Mouse (Mus musculus): Measurements from ENCODE around the gene Clpb. TPM values are rescaled to one million over a fixed set of nuclear protein-coding genes. Genes with fewer than 3 reads are reported as not detected.

The Clpb gene
- polyA plus RNA-seq, 1 experiment: 33.0 TPM

GRCm38 (mm10) chr7:101752346-101752745 is 88.9 kb downstream of the Clpb start:
- DNase-seq: no peak
- peaks cover 2% of the 10 kb centered on the region; the same call in 1 of the 2 replicates for H3K4me1 ChIP-seq (ENCODE audit: control insufficient read depth, insufficient read depth, low read length)
- no peak overlapping the region for H3K4me3 ChIP-seq (replicated peaks; ENCODE audit: insufficient read depth, low read depth, low read length)
- TF ChIP-seq POLR2A (IDR thresholded peaks at IDR 0.05; ENCODE audit: borderline replicate concordance, insufficient read depth, low read length): no peak
- TF ChIP-seq CTCF (IDR thresholded peaks at IDR 0.05; ENCODE audit: borderline replicate concordance, insufficient read depth, low read depth, low read length): no peak
- no peaks in the 10 kb centered on the region for H3K27me3 ChIP-seq (ENCODE audit: control insufficient read depth, insufficient read depth, low read length)
- 91% methylated on average over 3 of the region's 3 CpGs for WGBS
- no peak overlapping the region for H3K27ac ChIP-seq (ENCODE audit: insufficient read depth, low read length)

- H3K27me3 ChIP-seq (ENCODE audit: control insufficient read depth, insufficient read depth, low read length): no peaks in the 10 kb centered on the region
- H3K4me3 ChIP-seq (replicated peaks; ENCODE audit: insufficient read depth, low read depth, low read length): no peak overlapping the region
- H3K27ac ChIP-seq (ENCODE audit: insufficient read depth, low read length): no peak overlapping the region
- TF ChIP-seq POLR2A (IDR thresholded peaks at IDR 0.05; ENCODE audit: borderline replicate concordance, insufficient read depth, low read length) (no peak), CTCF (IDR thresholded peaks at IDR 0.05; ENCODE audit: borderline replicate concordance, insufficient read depth, low read depth, low read length) (no peak)
- 93% methylated on average over 5 of the region's 5 CpGs for WGBS
- DNase-seq: no peak
- H3K4me1 ChIP-seq (ENCODE audit: control insufficient read depth, insufficient read depth, low read length): peaks cover 2% of the 10 kb centered on the region; the same call in 1 of the 2 replicates
These were observed 90.1 kb downstream of the Clpb start for GRCm38 (mm10) chr7:101753492-101753891.

GRCm38 (mm10) chr7:101754416-101754815 is 91.0 kb downstream of the Clpb start:
- no peak for DNase-seq
- WGBS: 80% methylated on average over 2 of the region's 2 CpGs
- Histone ChIP-seq H3K27ac (ENCODE audit: insufficient read depth, low read length) (no peak overlapping the region), H3K4me1 (ENCODE audit: control insufficient read depth, insufficient read depth, low read length) (no peaks in the 10 kb centered on the region), H3K27me3 (ENCODE audit: control insufficient read depth, insufficient read depth, low read length) (no peaks in the 10 kb centered on the region), H3K4me3 (replicated peaks; ENCODE audit: insufficient read depth, low read depth, low read length) (no peak overlapping the region)
- no peak for TF ChIP-seq CTCF (IDR thresholded peaks at IDR 0.05; ENCODE audit: borderline replicate concordance, insufficient read depth, low read depth, low read length)
- no peak for TF ChIP-seq POLR2A (IDR thresholded peaks at IDR 0.05; ENCODE audit: borderline replicate concordance, insufficient read depth, low read length)

- H3K4me3 ChIP-seq (replicated peaks; ENCODE audit: insufficient read depth, low read depth, low read length): no peak overlapping the region
- no peaks in the 10 kb centered on the region for H3K4me1 ChIP-seq (ENCODE audit: control insufficient read depth, insufficient read depth, low read length)
- H3K27ac ChIP-seq (ENCODE audit: insufficient read depth, low read length): no peak overlapping the region
- no peaks in the 10 kb centered on the region for H3K27me3 ChIP-seq (ENCODE audit: control insufficient read depth, insufficient read depth, low read length)
- 98% methylated on average over 6 of the region's 6 CpGs for WGBS
- no peak for DNase-seq
- TF ChIP-seq POLR2A (IDR thresholded peaks at IDR 0.05; ENCODE audit: borderline replicate concordance, insufficient read depth, low read length) (no peak), CTCF (IDR thresholded peaks at IDR 0.05; ENCODE audit: borderline replicate concordance, insufficient read depth, low read depth, low read length) (no peak)
These were observed 91.9 kb downstream of the Clpb start for GRCm38 (mm10) chr7:101755301-101755700.

DNA sequence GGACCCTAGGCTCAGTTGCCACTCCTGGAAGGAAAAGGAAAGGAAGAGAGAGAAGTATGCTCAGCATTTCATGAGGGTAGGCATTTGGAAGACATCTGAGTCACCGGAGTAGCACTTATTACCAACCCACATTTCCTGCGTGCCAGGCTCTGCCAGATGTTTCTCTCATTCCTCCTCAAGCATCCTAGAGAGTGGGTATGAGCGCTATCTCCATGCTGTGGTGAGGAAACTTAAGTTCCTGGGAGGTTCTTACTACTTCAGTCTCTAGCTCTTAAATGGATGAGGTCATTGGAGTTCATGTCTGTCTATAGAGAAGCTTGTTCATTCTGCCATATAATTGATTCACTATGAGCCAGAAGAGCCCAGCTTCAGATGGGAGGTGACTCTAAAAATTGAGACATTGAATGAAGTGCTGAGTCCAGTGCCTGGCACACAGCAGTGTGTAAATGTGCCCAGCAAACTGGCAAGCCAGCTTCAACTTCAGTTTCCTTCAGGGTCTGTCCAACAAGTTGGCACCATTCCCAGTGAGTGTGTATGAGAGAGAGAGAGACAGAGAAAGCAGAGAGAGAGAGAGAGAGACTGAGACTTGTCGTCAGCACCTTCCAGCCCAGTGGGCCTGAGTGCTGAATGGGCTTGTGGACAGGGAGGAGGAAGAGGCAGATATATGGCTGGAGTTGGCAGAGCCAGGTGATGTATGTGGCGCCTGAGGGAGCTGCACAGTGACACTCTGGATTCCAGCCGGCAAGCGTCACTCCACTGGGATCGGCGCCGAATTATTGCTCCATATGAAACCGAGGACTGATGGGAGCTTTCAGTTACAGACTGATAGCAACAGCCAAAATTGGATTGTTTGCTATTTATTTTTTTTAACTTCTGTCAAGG is 98.7 kb downstream of the Clpb start:
- DNase-seq: peak; percentile 15 to 31
- no peak overlapping the region for H3K27ac ChIP-seq (ENCODE audit: insufficient read depth, low read length)
- TF ChIP-seq POLR2A (IDR thresholded peaks at IDR 0.05; ENCODE audit: borderline replicate concordance, insufficient read depth, low read length) (no peak), CTCF (IDR thresholded peaks at IDR 0.05; ENCODE audit: borderline replicate concordance, insufficient read depth, low read depth, low read length) (no peak)
- WGBS: 41% methylated on average over 11 of the region's 11 CpGs
- no peaks in the 10 kb centered on the region for H3K4me1 ChIP-seq (ENCODE audit: control insufficient read depth, insufficient read depth, low read length)
- H3K27me3 ChIP-seq (ENCODE audit: control insufficient read depth, insufficient read depth, low read length): no peaks in the 10 kb centered on the region
- no peak overlapping the region for H3K4me3 ChIP-seq (replicated peaks; ENCODE audit: insufficient read depth, low read depth, low read length)

DNA sequence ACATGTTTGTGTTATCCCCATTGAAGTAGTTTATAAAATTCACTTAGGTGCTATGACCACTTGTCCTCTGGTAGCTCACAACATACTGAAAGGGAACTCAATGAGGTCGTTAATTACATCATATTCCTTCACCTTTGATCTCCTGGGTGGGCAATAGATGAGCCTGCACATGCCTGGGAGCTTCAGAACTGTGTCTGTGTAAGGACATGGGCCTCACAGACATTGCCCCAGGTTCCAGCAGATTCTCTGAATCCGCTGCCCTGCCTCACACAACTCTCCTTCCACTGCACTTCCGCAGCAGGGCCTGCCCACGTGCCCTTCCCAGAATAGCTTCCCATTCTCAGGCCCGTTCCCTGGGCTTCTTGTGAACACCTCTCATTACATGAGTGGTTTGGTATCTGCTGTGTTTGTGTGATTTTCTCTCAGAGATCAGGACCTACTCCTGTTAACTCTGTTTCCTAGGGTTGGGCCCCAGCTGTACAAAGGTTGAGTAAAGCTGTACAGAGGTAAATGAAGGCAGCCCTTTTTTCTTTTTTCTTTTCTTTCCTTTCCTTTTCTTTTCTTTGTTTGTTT is 104.0 kb downstream of the Clpb start:
- no peak for DNase-seq

DNA sequence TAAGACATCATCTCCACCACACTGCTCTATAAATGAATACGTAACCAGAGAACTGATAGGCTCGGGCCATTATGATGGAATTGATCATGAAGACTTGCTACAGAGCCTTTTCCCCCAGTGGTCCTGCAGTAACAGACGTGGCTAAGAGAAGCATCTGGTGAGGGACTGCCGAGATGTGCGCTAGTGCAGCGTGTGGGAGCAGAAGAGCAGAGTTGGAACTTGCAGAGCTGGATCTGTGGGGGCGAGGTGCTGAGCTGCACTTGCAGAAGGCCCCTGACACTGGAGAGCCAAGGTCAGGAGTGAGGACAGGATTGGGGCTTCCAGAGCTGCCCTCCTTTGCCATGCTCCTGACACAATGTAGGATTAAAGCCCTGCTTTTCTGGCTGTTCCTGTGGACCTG is 106.6 kb downstream of the Clpb start:
- no peaks in the 10 kb centered on the region for H3K27me3 ChIP-seq (ENCODE audit: control insufficient read depth, insufficient read depth, low read length)
- no peaks in the 10 kb centered on the region for H3K4me1 ChIP-seq (ENCODE audit: control insufficient read depth, insufficient read depth, low read length)
- TF ChIP-seq CTCF (IDR thresholded peaks at IDR 0.05; ENCODE audit: borderline replicate concordance, insufficient read depth, low read depth, low read length): no peak
- no peak for TF ChIP-seq POLR2A (IDR thresholded peaks at IDR 0.05; ENCODE audit: borderline replicate concordance, insufficient read depth, low read length)
- no peak overlapping the region for H3K4me3 ChIP-seq (replicated peaks; ENCODE audit: insufficient read depth, low read depth, low read length)
- no peak for DNase-seq
- WGBS: 77% methylated on average over 7 of the region's 7 CpGs
- no peak overlapping the region for H3K27ac ChIP-seq (ENCODE audit: insufficient read depth, low read length)

More for the DNA sequence above, 104.0 kb downstream of the Clpb start:
- WGBS: 91% methylated on average over 5 of the region's 5 CpGs
- Histone ChIP-seq H3K4me3 (replicated peaks; ENCODE audit: insufficient read depth, low read depth, low read length) (no peak overlapping the region), H3K27ac (ENCODE audit: insufficient read depth, low read length) (no peak overlapping the region), H3K4me1 (ENCODE audit: control insufficient read depth, insufficient read depth, low read length) (no peaks in the 10 kb centered on the region), H3K27me3 (ENCODE audit: control insufficient read depth, insufficient read depth, low read length) (no peaks in the 10 kb centered on the region)
- no peak for TF ChIP-seq CTCF (IDR thresholded peaks at IDR 0.05; ENCODE audit: borderline replicate concordance, insufficient read depth, low read depth, low read length)
- TF ChIP-seq POLR2A (IDR thresholded peaks at IDR 0.05; ENCODE audit: borderline replicate concordance, insufficient read depth, low read length): no peak

- Histone ChIP-seq H3K27ac (ENCODE audit: insufficient read depth, low read length) (no peak overlapping the region), H3K4me1 (ENCODE audit: control insufficient read depth, insufficient read depth, low read length) (no peaks in the 10 kb centered on the region), H3K4me3 (replicated peaks; ENCODE audit: insufficient read depth, low read depth, low read length) (no peak overlapping the region), H3K27me3 (ENCODE audit: control insufficient read depth, insufficient read depth, low read length) (no peaks in the 10 kb centered on the region)
- TF ChIP-seq CTCF (IDR thresholded peaks at IDR 0.05; ENCODE audit: borderline replicate concordance, insufficient read depth, low read depth, low read length) (no peak), POLR2A (IDR thresholded peaks at IDR 0.05; ENCODE audit: borderline replicate concordance, insufficient read depth, low read length) (no peak)
- 74% methylated on average over 1 of the region's 1 CpGs for WGBS
- no peak for DNase-seq
These were observed 108.2 kb downstream of the Clpb start for GRCm38 (mm10) chr7:101771604-101772003.
